8 mouse cellular contexts compared by ENCODE assay signal in genomic region chr19:4829156-4829555, GRCm38 (mm10). TPM values are rescaled to one million over a fixed set of nuclear protein-coding genes. Genes with fewer than 3 reads are reported as not detected.
DNase-seq lines count a peak whose midpoint lies in the region; ATAC-seq and TF ChIP-seq lines count a peak whose summit lies in the region.
"Had no signal": no experiment of that assay in that cellular context is flagged by ENCODE, and none has a peak within 500 bp of the region (broad histone marks: within the 10 kb centered on the region; RNA-seq: fewer than 3 reads in every experiment).

No protein-coding gene starts in this region.

- ATAC-seq in lung, postnatal 0 days = no peak
- ATAC-seq in megakaryocyte progenitor cell, adult 5-6 weeks (replicated peaks; ENCODE audit: poor library complexity) = no peak
- no peak for ATAC-seq in midbrain, embryonic 11.5 days (ENCODE audit: low FRiP score)

- TF ChIP-seq CTCF in lung, postnatal 0 days (IDR thresholded peaks at IDR 0.05) = no peak

- no peaks in the 10 kb centered on the region for H3K27me3 ChIP-seq in lung, postnatal 0 days (replicated peaks; ENCODE audit: insufficient read depth, low read length)
- no peaks in the 10 kb centered on the region for H3K27me3 ChIP-seq in midbrain, embryonic 11.5 days (ENCODE audit: control insufficient read depth, insufficient read depth, low read length)
- H3K27me3 ChIP-seq: liver, embryonic 15.5 days had no signal

- 59% methylated on average over 7 of the region's 7 CpGs for WGBS in lung, postnatal 0 days
- WGBS in midbrain, embryonic 11.5 days = 67% methylated on average over 7 of the region's 7 CpGs

- H3K9me3 ChIP-seq in lung, postnatal 0 days (ENCODE audit: low read length) = no peaks in the 10 kb centered on the region
- H3K9me3 ChIP-seq in midbrain, embryonic 11.5 days (ENCODE audit: control insufficient read depth, low read length) = no peaks in the 10 kb centered on the region
- H3K9me3 ChIP-seq: liver, embryonic 15.5 days had no signal

- DNase-seq in lung, adult 18-20 months = peak; percentile 29 to 32
- DNase-seq in lung, postnatal 0 days (ENCODE audit: low spot score) = no peak
- DNase-seq in cerebellum, adult 18-20 months = peak; percentile 79 to 85
- peak; percentile 69 for DNase-seq in heart, adult 8-10 months (ENCODE audit: low spot score)
- DNase-seq in layer of hippocampus, postnatal 14 days (ENCODE audit: low spot score in 2 of 2) = peak; percentile 57 to 80
- no peak for DNase-seq in midbrain, embryonic 11.5 days (ENCODE audit: low spot score, missing footprints)

- no peak overlapping the region for H3K4me3 ChIP-seq in lung, postnatal 0 days (ENCODE audit: low read depth, low read length)
- no peak overlapping the region for H3K4me3 ChIP-seq in midbrain, embryonic 11.5 days (ENCODE audit: low read depth, low read length)
- H3K4me3 ChIP-seq: liver, embryonic 15.5 days had no signal

- no peak for TF ChIP-seq EP300 in lung, postnatal 0 days (IDR thresholded peaks at IDR 0.05)

- H3K4me2 ChIP-seq in lung, postnatal 0 days (replicated peaks; ENCODE audit: low read depth, low read length) = no peak overlapping the region
- no peak overlapping the region for H3K4me2 ChIP-seq in midbrain, embryonic 11.5 days
- H3K4me2 ChIP-seq: liver, embryonic 15.5 days had no signal

- no peaks in the 10 kb centered on the region for H3K4me1 ChIP-seq in lung, postnatal 0 days (ENCODE audit: insufficient read depth, low read depth, low read length)
- no peaks in the 10 kb centered on the region for H3K4me1 ChIP-seq in midbrain, embryonic 11.5 days (ENCODE audit: control insufficient read depth, insufficient read depth, low read length)

- H3K27ac ChIP-seq in lung, postnatal 0 days (ENCODE audit: low read length) = no peak overlapping the region
- no peak overlapping the region for H3K27ac ChIP-seq in midbrain, embryonic 11.5 days (ENCODE audit: low read depth, low read length)
- H3K27ac ChIP-seq: liver, embryonic 15.5 days had no signal

- H3K9ac ChIP-seq in lung, postnatal 0 days (replicated peaks; ENCODE audit: low read depth) = no peak overlapping the region
- no peak overlapping the region for H3K9ac ChIP-seq in midbrain, embryonic 11.5 days (ENCODE audit: low read length)
- H3K9ac ChIP-seq: liver, embryonic 15.5 days had no signal

- H3K36me3 ChIP-seq in lung, postnatal 0 days (ENCODE audit: insufficient read depth, low read length) = peaks cover 6% of the 10 kb centered on the region; the same call in 1 of the 2 replicates
- peaks cover 2% of the 10 kb centered on the region; the same call in 1 of the 2 replicates for H3K36me3 ChIP-seq in midbrain, embryonic 11.5 days (ENCODE audit: control insufficient read depth, insufficient read depth, low read length)

RNA-seq across cellular contexts. Expression of gene Ccs, which starts 10.0 kb away (rescaled TPM):
- 53.0 and 54.5 TPM in 2 replicates for polyA plus RNA-seq in lung, postnatal 0 days (2015; fragmentation: Nextera tagmentation; extraction: Ambion mirVana)
- total RNA-seq in heart, adult 8-10 months (2022) = 10 to 100 TPM; 22.2 to 32.1 (median 28.6) TPM
- total RNA-seq in layer of hippocampus, postnatal 14 days (2021) = 10 to 100 TPM; 42.6 to 43.6 TPM
- total RNA-seq in megakaryocyte progenitor cell, adult 5-6 weeks (2015) = 30.0 and 30.6 TPM in 2 replicates
- 31.9 and 32.3 TPM in 2 replicates for total RNA-seq in megakaryocyte progenitor cell, adult 5-6 weeks (2017)
- polyA plus RNA-seq in midbrain, embryonic 11.5 days (2014; fragmentation: Nextera tagmentation; extraction: Ambion mirVana) = 34.1 and 35.6 TPM in 2 replicates

RNA-seq across cellular contexts. Expression of gene Ccdc87, which starts 10.0 kb away (rescaled TPM):
- polyA plus RNA-seq in lung, postnatal 0 days (2015; fragmentation: Nextera tagmentation; extraction: Ambion mirVana) = 0.51 and 0.62 TPM in 2 replicates
- total RNA-seq in heart, adult 8-10 months (2022) = under 1 TPM in 2 of 4 experiments, not detected in 2; 0.09 to 0.14 TPM
- 1 to 10 TPM; 2.0 TPM for total RNA-seq in layer of hippocampus, postnatal 14 days (2021)
- total RNA-seq in megakaryocyte progenitor cell, adult 5-6 weeks (2015) = not detected in 2 replicates
- total RNA-seq in megakaryocyte progenitor cell, adult 5-6 weeks (2017) = not detected in 2 replicates
- 0.07 and 0.11 TPM in 2 replicates for polyA plus RNA-seq in midbrain, embryonic 11.5 days (2014; fragmentation: Nextera tagmentation; extraction: Ambion mirVana)
- polyA plus RNA-seq: liver, embryonic 15.5 days had no signal

RNA-seq across cellular contexts. Expression of gene Rbm14, which starts 17.7 kb away (rescaled TPM):
- 24.3 and 25.1 TPM in 2 replicates for polyA plus RNA-seq in lung, postnatal 0 days (2015; fragmentation: Nextera tagmentation; extraction: Ambion mirVana)
- total RNA-seq in heart, adult 8-10 months (2022) = 10 to 100 TPM; 16.4 to 23.3 (median 17.3) TPM
- 10 to 100 TPM; 56.1 to 57.2 TPM for total RNA-seq in layer of hippocampus, postnatal 14 days (2021)
- 42.7 and 45.9 TPM in 2 replicates for total RNA-seq in megakaryocyte progenitor cell, adult 5-6 weeks (2015)
- 18.9 and 20.8 TPM in 2 replicates for total RNA-seq in megakaryocyte progenitor cell, adult 5-6 weeks (2017)
- polyA plus RNA-seq in midbrain, embryonic 11.5 days (2014; fragmentation: Nextera tagmentation; extraction: Ambion mirVana) = 108 and 113 TPM in 2 replicates

RNA-seq across cellular contexts. Expression of gene Gm21992, which starts 17.7 kb away (rescaled TPM):
- polyA plus RNA-seq in lung, postnatal 0 days (2015; fragmentation: Nextera tagmentation; extraction: Ambion mirVana) = 13.9 and 19.7 TPM in 2 replicates
- total RNA-seq in heart, adult 8-10 months (2022) = 10 to 100 TPM; 10.8 to 23.0 (median 16.2) TPM
- 10 to 100 TPM; 19.9 to 21.4 TPM for total RNA-seq in layer of hippocampus, postnatal 14 days (2021)
- 23.2 and 23.5 TPM in 2 replicates for total RNA-seq in megakaryocyte progenitor cell, adult 5-6 weeks (2015)
- total RNA-seq in megakaryocyte progenitor cell, adult 5-6 weeks (2017) = 18.2 and 35.5 TPM in 2 replicates
- 12.9 and 27.2 TPM in 2 replicates for polyA plus RNA-seq in midbrain, embryonic 11.5 days (2014; fragmentation: Nextera tagmentation; extraction: Ambion mirVana)

RNA-seq across cellular contexts. Expression of gene Ctsf, which starts 25.8 kb away (rescaled TPM):
- polyA plus RNA-seq in lung, postnatal 0 days (2015; fragmentation: Nextera tagmentation; extraction: Ambion mirVana) = 34.2 and 35.2 TPM in 2 replicates
- 10 to 100 TPM; 77.7 to 86.2 (median 81.6) TPM for total RNA-seq in heart, adult 8-10 months (2022)
- 100 to 1,000 TPM; 103 to 125 TPM for total RNA-seq in layer of hippocampus, postnatal 14 days (2021)
- total RNA-seq in megakaryocyte progenitor cell, adult 5-6 weeks (2015) = 2.0 and 6.8 TPM in 2 replicates
- total RNA-seq in megakaryocyte progenitor cell, adult 5-6 weeks (2017) = 2.9 and 11.5 TPM in 2 replicates
- polyA plus RNA-seq in midbrain, embryonic 11.5 days (2014; fragmentation: Nextera tagmentation; extraction: Ambion mirVana) = 34.1 and 34.9 TPM in 2 replicates

Comparison
In these comparisons a context has a peak if more than half of its experiments do, and no peak if none do; other contexts are left out.
1. DNase-seq: peak in lung, adult 18-20 months (2 of 2), cerebellum, adult 18-20 months (2 of 2), heart, adult 8-10 months (single experiment) and layer of hippocampus, postnatal 14 days (2 of 2); none in lung, postnatal 0 days (single experiment) and midbrain, embryonic 11.5 days (single experiment).